Mouse (Mus musculus) heart, embryonic 12.5 days (tissue): ENCODE measurements around the gene Rab15. TPM values are rescaled to one million over a fixed set of nuclear protein-coding genes. Genes with fewer than 3 reads are reported as not detected.

Experiments used
- ATAC-seq: fragments of 200-750 bp; cut with Nextera tagmentation; 2 replicates; pipeline ENCODE4 v1.8.0; 2017; ENCODE audit warnings: moderate TSS enrichment, moderate library complexity; ENCODE audit not compliant: insufficient number of reproducible peaks, low FRiP score
- H3K27ac ChIP-seq: fragments of 300-500 bp; sonication (generic); 2 replicates; pipeline ENCODE4 v1.5.1; 2016; ENCODE audit warnings: mild to moderate bottlenecking, moderate library complexity; ENCODE audit not compliant: poor library complexity, severe bottlenecking
- H3K27me3 ChIP-seq: fragments of 300-500 bp; sonication (generic); replicated peaks from 2 replicates; pipeline ENCODE4 v1.6.1; 2016; ENCODE audit warnings: mild to moderate bottlenecking, moderate library complexity
- H3K36me3 ChIP-seq: fragments of 300-500 bp; sonication (generic); 2 replicates; pipeline ENCODE4 v1.6.1; 2016; ENCODE audit warnings: mild to moderate bottlenecking, moderate library complexity
- H3K4me1 ChIP-seq: fragments of 300-500 bp; sonication (generic); replicated peaks from 2 replicates; pipeline ENCODE4 v1.6.1; 2016; ENCODE audit warnings: mild to moderate bottlenecking
- H3K4me2 ChIP-seq: fragments of 300-500 bp; sonication (generic); 2 replicates; pipeline ENCODE4 v1.6.1; 2016; ENCODE audit warnings: mild to moderate bottlenecking, moderate library complexity
- H3K4me3 ChIP-seq: fragments of 300-500 bp; sonication (generic); 2 replicates; pipeline ENCODE4 v1.5.1; 2016; ENCODE audit warnings: mild to moderate bottlenecking
- H3K9ac ChIP-seq: fragments of 300-500 bp; sonication (generic); 2 replicates; pipeline ENCODE4 v1.6.1; 2016; ENCODE audit warnings: mild to moderate bottlenecking, moderate library complexity
- H3K9me3 ChIP-seq: fragments of 300-500 bp; sonication (generic); replicated peaks from 2 replicates; pipeline ENCODE4 v1.6.1; 2016; ENCODE audit warnings: mild to moderate bottlenecking, moderate library complexity
- WGBS: fragments of 180-500 bp; shearing (Covaris S2); methylation state at CpG from one replicate; pipeline ENCODE4 v1.1.7; 2016; 5-methylcytosine and 5-hydroxymethylcytosine counted together
- polyA plus RNA-seq: library from polyadenylated mRNA; unstranded; fragments of >200 nt; fragmentation: Nextera tagmentation; extraction: Ambion mirVana; gene quantifications from 2 replicates; pipeline ENCODE4 v1.2.1, GENCODE M21; 2016

Rab15 gene
- polyA plus RNA-seq, 1 experiment from 2014 or later = 3.6 TPM

- H3K4me1 ChIP-seq = no peaks in the 10 kb centered on the region
- no peaks in the 10 kb centered on the region for H3K27me3 ChIP-seq
- no peak overlapping the region for H3K4me3 ChIP-seq
- ATAC-seq = no peak
- peaks cover 5% of the 10 kb centered on the region; the same call in 1 of the 2 replicates for H3K36me3 ChIP-seq
- H3K9me3 ChIP-seq = 0 out of 2 replicates have a peak, but pooled peaks cover 4% of the 10 kb centered on the region
- H3K27ac ChIP-seq = no peak overlapping the region
- WGBS = 83% methylated on average over 15 of the region's 15 CpGs
- no peak overlapping the region for H3K4me2 ChIP-seq
- no peak overlapping the region for H3K9ac ChIP-seq
These were observed 21.8 kb upstream of the Rab15 start for GRCm38 (mm10) chr12:76844346-76845061.

GRCm38 (mm10) chr12:76840081-76840480 is 17.4 kb upstream of the Rab15 start:
- WGBS = 54% methylated on average over 6 of the region's 6 CpGs
- no peak for ATAC-seq
- H3K4me1 ChIP-seq = peaks cover 7% of the 10 kb centered on the region

GRCm38 (mm10) chr12:76839298-76839697 is 16.6 kb upstream of the Rab15 start:
- Histone ChIP-seq H3K27me3 (0 out of 2 replicates have a peak, but pooled peaks cover 5% of the 10 kb centered on the region), H3K9me3 (no peaks in the 10 kb centered on the region), H3K4me1 (peaks cover 7% of the 10 kb centered on the region), H3K4me3 (no peak overlapping the region), H3K4me2 (no peak overlapping the region), H3K9ac (no peak overlapping the region), H3K27ac (no peak overlapping the region), H3K36me3 (peaks cover 5% of the 10 kb centered on the region; the same call in 1 of the 2 replicates)
- no peak for ATAC-seq
- 88% methylated on average over 4 of the region's 4 CpGs for WGBS

More at GRCm38 (mm10) chr12:76840081-76840480, 17.4 kb upstream of the Rab15 start:
- Histone ChIP-seq H3K9ac (no peak overlapping the region), H3K4me2 (no peak overlapping the region), H3K4me3 (no peak overlapping the region), H3K27ac (no peak overlapping the region), H3K36me3 (peaks cover 5% of the 10 kb centered on the region; the same call in 1 of the 2 replicates), H3K9me3 (no peaks in the 10 kb centered on the region), H3K27me3 (0 out of 2 replicates have a peak, but pooled peaks cover under 1% of the 10 kb centered on the region)

GRCm38 (mm10) chr12:76837844-76838650 is 15.3 kb upstream of the Rab15 start:
- no peak overlapping the region for H3K27ac ChIP-seq
- peak overlapping the region; percentile 77 for H3K4me2 ChIP-seq
- H3K36me3 ChIP-seq = peaks cover 3% of the 10 kb centered on the region; the same call in 1 of the 2 replicates
- peak overlapping the region; percentile 68 for H3K9ac ChIP-seq
- H3K4me3 ChIP-seq = peak overlapping the region; percentile 63
- peak; percentile 10; the same call in 1 of the 2 replicates for ATAC-seq
- H3K27me3 ChIP-seq = 0 out of 2 replicates have a peak, but pooled peaks cover 5% of the 10 kb centered on the region
- H3K9me3 ChIP-seq = no peaks in the 10 kb centered on the region
- H3K4me1 ChIP-seq = peaks cover 7% of the 10 kb centered on the region
- 10% methylated on average over 21 of the region's 21 CpGs for WGBS

- Histone ChIP-seq H3K4me2 (peak overlapping the region; percentile 77), H3K4me3 (peak overlapping the region; percentile 63), H3K36me3 (no peaks in the 10 kb centered on the region), H3K9ac (peak overlapping the region; percentile 68), H3K27me3 (0 out of 2 replicates have a peak, but pooled peaks cover 5% of the 10 kb centered on the region), H3K4me1 (peaks cover 7% of the 10 kb centered on the region), H3K27ac (peak overlapping the region; percentile 74), H3K9me3 (no peaks in the 10 kb centered on the region)
- peak; percentile 98 for ATAC-seq
- under 1% methylated on average over 43 of the region's 43 CpGs for WGBS
These were observed 14.6 kb upstream of the Rab15 start for GRCm38 (mm10) chr12:76837101-76837843.

- WGBS = 5% methylated on average over 3 of the region's 3 CpGs
These were observed 10.0 kb upstream of the Rab15 start for GRCm38 (mm10) chr12:76832704-76833103.

GRCm38 (mm10) chr12:76825283-76825682 is 2.6 kb upstream of the Rab15 start:
- H3K4me1 ChIP-seq = peaks cover 18% of the 10 kb centered on the region
- no peaks in the 10 kb centered on the region for H3K9me3 ChIP-seq
- ATAC-seq = no peak
- H3K9ac ChIP-seq = no peak overlapping the region
- no peak overlapping the region for H3K4me3 ChIP-seq
- no peak overlapping the region for H3K4me2 ChIP-seq
- peaks cover 49% of the 10 kb centered on the region for H3K27me3 ChIP-seq
- no peaks in the 10 kb centered on the region for H3K36me3 ChIP-seq
- H3K27ac ChIP-seq = no peak overlapping the region
- 63% methylated on average over 4 of the region's 4 CpGs for whole genome bisulfite sequencing

More at GRCm38 (mm10) chr12:76832704-76833103, 10.0 kb upstream of the Rab15 start:
- no peak overlapping the region for H3K27ac ChIP-seq
- no peak overlapping the region for H3K9ac ChIP-seq
- ATAC-seq = no peak
- H3K4me2 ChIP-seq = no peak overlapping the region
- H3K4me1 ChIP-seq = no peaks in the 10 kb centered on the region
- no peak overlapping the region for H3K4me3 ChIP-seq
- H3K36me3 ChIP-seq = no peaks in the 10 kb centered on the region
- 0 out of 2 replicates have a peak, but pooled peaks cover 5% of the 10 kb centered on the region for H3K27me3 ChIP-seq
- no peaks in the 10 kb centered on the region for H3K9me3 ChIP-seq

- H3K36me3 ChIP-seq = no peaks in the 10 kb centered on the region
- H3K4me1 ChIP-seq = peaks cover 22% of the 10 kb centered on the region
- peak overlapping the region; percentile 71 for H3K4me3 ChIP-seq
- peaks cover 61% of the 10 kb centered on the region for H3K27me3 ChIP-seq
- no peaks in the 10 kb centered on the region for H3K9me3 ChIP-seq
- H3K9ac ChIP-seq = peak overlapping the region; percentile 76
- peak overlapping the region; percentile 91 for H3K4me2 ChIP-seq
- WGBS = under 1% methylated on average over 45 of the region's 66 CpGs
- H3K27ac ChIP-seq = no peak overlapping the region
- ATAC-seq = peak; percentile 54
These were observed 582 bp downstream of the Rab15 start for GRCm38 (mm10) chr12:76822002-76822650.

GRCm38 (mm10) chr12:76820615-76821014 is 2.1 kb downstream of the Rab15 start:
- Histone ChIP-seq H3K27ac (no peak overlapping the region), H3K4me2 (no peak overlapping the region)
- 46% methylated on average over 4 of the region's 4 CpGs for WGBS

GRCm38 (mm10) chr12:76819816-76820215 is 2.9 kb downstream of the Rab15 start:
- Histone ChIP-seq H3K4me1 (peaks cover 23% of the 10 kb centered on the region), H3K9me3 (no peaks in the 10 kb centered on the region), H3K36me3 (no peaks in the 10 kb centered on the region), H3K4me2 (no peak overlapping the region), H3K27me3 (peaks cover 60% of the 10 kb centered on the region), H3K4me3 (no peak overlapping the region), H3K27ac (no peak overlapping the region), H3K9ac (no peak overlapping the region)
- ATAC-seq = no peak
- WGBS = 82% methylated on average over 6 of the region's 6 CpGs

More at GRCm38 (mm10) chr12:76820615-76821014, 2.1 kb downstream of the Rab15 start:
- no peak for ATAC-seq
- no peak overlapping the region for H3K4me3 ChIP-seq
- H3K4me1 ChIP-seq = peaks cover 23% of the 10 kb centered on the region
- peaks cover 68% of the 10 kb centered on the region for H3K27me3 ChIP-seq
- H3K9me3 ChIP-seq = no peaks in the 10 kb centered on the region
- no peak overlapping the region for H3K9ac ChIP-seq
- H3K36me3 ChIP-seq = no peaks in the 10 kb centered on the region
